Mouse (Mus musculus) gastrocnemius, postnatal 25 days (tissue): Measurements from ENCODE around the gene Angptl8. TPM values are rescaled to one million over a fixed set of nuclear protein-coding genes. Genes with fewer than 3 reads are reported as not detected.

Source experiments
- microRNA-seq, 2 experiments: library from miRNA; unstranded; fragments of <30 nt; microRNA quantifications; one replicate each; pipeline ENCODE4 v1.2.0; 2021; ENCODE audit warnings: borderline replicate concordance in 2 of 2
- total RNA-seq, 2 experiments: library from RNA; stranded (reverse); gene quantifications; 1 replicate in 1 of 2; 2 replicates in 1 of 2; pipeline ENCODE4 v1.2.3; 2021

The Angptl8 gene
- total RNA-seq, 2 experiments from 2014 or later, result 0.43 TPM; not detected in 1

Small RNA genes lying within 50 kb of the gene (microRNA-seq; reads per million reads assigned to microRNA genes)
- 0.74 to 4.0 reads per million in 2 experiments for gene Mir7083

Other genes with a start within 250 kb of the Angptl8 start
- 10 to 100 TPM; 41.6 to 41.8 TPM for gene Timm29, start 242.8 kb upstream of the Angptl8 start, total RNA-seq
- gene Yipf2, start 242.7 kb upstream of the Angptl8 start, total RNA-seq, result 1 to 10 TPM; 3.5 to 5.1 TPM
- 10 to 100 TPM; 39.3 to 39.6 TPM for gene Smarca4, start 219.3 kb upstream of the Angptl8 start, total RNA-seq
- gene Ldlr, start 112.0 kb upstream of the Angptl8 start, total RNA-seq, result 1 to 10 TPM; 4.1 to 5.3 TPM
- 1 to 10 TPM in 1 of 2 experiments, under 1 TPM in 1; 0.77 to 2.2 TPM for gene Spc24, start 75.2 kb upstream of the Angptl8 start, total RNA-seq
- 10 to 100 TPM; 14.3 to 17.5 TPM for gene Kank2, start 36.8 kb upstream of the Angptl8 start, total RNA-seq
- 10 to 100 TPM; 10.7 to 14.7 TPM for gene Dock6, start 17.1 kb downstream of the Angptl8 start, total RNA-seq
- gene Rab3d, start 82.7 kb downstream of the Angptl8 start, total RNA-seq, result 1 to 10 TPM; 3.4 to 6.0 TPM
- under 1 TPM; 0.38 to 0.51 TPM for gene Ccdc159, start 92.0 kb downstream of the Angptl8 start, total RNA-seq
- 10 to 100 TPM in 1 of 2 experiments, 1 to 10 TPM in 1; 8.6 to 14.6 TPM for gene Tmem205, start 92.0 kb downstream of the Angptl8 start, total RNA-seq
- under 1 TPM; 0.56 to 0.83 TPM for gene Plppr2, start 101.5 kb downstream of the Angptl8 start, total RNA-seq
- 1 to 10 TPM; 1.6 to 2.7 TPM for gene Swsap1, start 120.2 kb downstream of the Angptl8 start, total RNA-seq
- under 1 TPM; 0.20 to 0.59 TPM for gene Epor, start 128.0 kb downstream of the Angptl8 start, total RNA-seq
- gene Rgl3, start 153.9 kb downstream of the Angptl8 start, total RNA-seq, result under 1 TPM; 0.33 to 0.83 TPM
- not detected for gene Ccdc151, start 167.1 kb downstream of the Angptl8 start, total RNA-seq
- gene Prkcsh, start 167.3 kb downstream of the Angptl8 start, total RNA-seq, result 10 to 100 TPM; 24.1 to 35.3 TPM
- gene Elavl3, start 216.5 kb downstream of the Angptl8 start, total RNA-seq, result under 1 TPM in 1 of 2 experiments, not detected in 1; 0.11 TPM
- gene Gm49318, start 235.7 kb downstream of the Angptl8 start, total RNA-seq, result not detected
- gene Zfp653, start 235.9 kb downstream of the Angptl8 start, total RNA-seq, result 1 to 10 TPM; 2.5 to 2.6 TPM
- 10 to 100 TPM; 79.5 to 83.6 TPM for gene Ecsit, start 249.9 kb downstream of the Angptl8 start, total RNA-seq